Mouse (Mus musculus) bone marrow macrophage, adult 2 months (primary cell): ENCODE measurements around the gene Kalrn. TPM values are rescaled to one million over a fixed set of nuclear protein-coding genes. Genes with fewer than 3 reads are reported as not detected.
"Not testable (repeated sequence)": the region's sequence is repeated elsewhere in the genome, so short reads cannot be mapped to it uniquely, and the experiment has no call there.

Experiments
- H3K27ac ChIP-seq: 2 replicates; pipeline ENCODE4 v1.5.1; 2012; ENCODE audit warnings: low read depth, low read length; ENCODE audit not compliant: insufficient read depth
- H3K4me1 ChIP-seq: 2 replicates; pipeline ENCODE4 v1.6.1; 2012; ENCODE audit warnings: low read length; ENCODE audit not compliant: control insufficient read depth, insufficient read depth
- H3K4me3 ChIP-seq: 2 replicates; pipeline ENCODE4 v1.5.1; 2012; ENCODE audit warnings: mild to moderate bottlenecking, low read length, moderate library complexity; ENCODE audit not compliant: insufficient read depth
- CTCF ChIP-seq: IDR thresholded peaks from 2 replicates; pipeline ENCODE4 v1.5.1; 2012; ENCODE audit warnings: low read depth, mild to moderate bottlenecking, low read length, moderate library complexity
- POLR2A ChIP-seq: IDR thresholded peaks from 2 replicates; pipeline ENCODE4 v1.6.1; 2012; ENCODE audit warnings: mild to moderate bottlenecking, low read depth, low read length, borderline replicate concordance
- polyA plus RNA-seq: library from polyadenylated mRNA; stranded (reverse); fragments of >200 nt; gene quantifications from 2 replicates; pipeline ENCODE4 v1.2.4, GENCODE M21; 2012; ENCODE audit not compliant: missing spikeins, insufficient read depth, insufficient read length

Kalrn gene
- polyA plus RNA-seq, 1 experiment, result not detected

- H3K4me3 ChIP-seq, result no peak overlapping the region
- H3K27ac ChIP-seq, result no peak overlapping the region
- H3K4me1 ChIP-seq, result no peaks in the 10 kb centered on the region
- no peak for TF ChIP-seq CTCF
Measured at GRCm38 (mm10) chr16:34089022-34089421, 484.3 kb downstream of the Kalrn start.

DNA sequence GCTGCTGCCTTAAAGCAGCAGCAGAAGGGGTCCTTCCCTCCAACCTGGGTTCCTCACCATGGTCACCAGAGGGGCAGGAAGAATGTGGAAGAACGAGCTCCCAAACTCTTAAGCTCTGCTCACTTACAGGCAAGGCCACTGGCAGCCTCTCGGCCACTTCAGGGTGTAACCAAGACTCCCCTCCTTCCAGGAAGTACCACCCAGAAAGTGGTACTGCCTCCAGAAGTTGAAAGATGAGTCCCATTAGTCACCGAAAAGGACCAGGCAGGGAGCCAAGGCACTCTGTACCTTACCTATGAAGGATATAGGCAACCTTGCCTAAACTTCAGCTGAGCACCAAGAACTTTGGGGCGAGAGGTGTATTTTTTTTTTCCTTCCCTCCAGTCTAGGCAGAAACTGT, 485.0 kb downstream of the Kalrn start:
- no peak overlapping the region for H3K4me3 ChIP-seq
- H3K4me1 ChIP-seq, result no peaks in the 10 kb centered on the region
- TF ChIP-seq CTCF (no peak), POLR2A (no peak)
- no peak overlapping the region for H3K27ac ChIP-seq

GRCm38 (mm10) chr16:34084135-34084920, 489.0 kb downstream of the Kalrn start:
- Histone ChIP-seq H3K4me3 (no peak overlapping the region), H3K27ac (no peak overlapping the region), H3K4me1 (no peaks in the 10 kb centered on the region)
- TF ChIP-seq CTCF, result no peak
- TF ChIP-seq POLR2A, result no peak

DNA sequence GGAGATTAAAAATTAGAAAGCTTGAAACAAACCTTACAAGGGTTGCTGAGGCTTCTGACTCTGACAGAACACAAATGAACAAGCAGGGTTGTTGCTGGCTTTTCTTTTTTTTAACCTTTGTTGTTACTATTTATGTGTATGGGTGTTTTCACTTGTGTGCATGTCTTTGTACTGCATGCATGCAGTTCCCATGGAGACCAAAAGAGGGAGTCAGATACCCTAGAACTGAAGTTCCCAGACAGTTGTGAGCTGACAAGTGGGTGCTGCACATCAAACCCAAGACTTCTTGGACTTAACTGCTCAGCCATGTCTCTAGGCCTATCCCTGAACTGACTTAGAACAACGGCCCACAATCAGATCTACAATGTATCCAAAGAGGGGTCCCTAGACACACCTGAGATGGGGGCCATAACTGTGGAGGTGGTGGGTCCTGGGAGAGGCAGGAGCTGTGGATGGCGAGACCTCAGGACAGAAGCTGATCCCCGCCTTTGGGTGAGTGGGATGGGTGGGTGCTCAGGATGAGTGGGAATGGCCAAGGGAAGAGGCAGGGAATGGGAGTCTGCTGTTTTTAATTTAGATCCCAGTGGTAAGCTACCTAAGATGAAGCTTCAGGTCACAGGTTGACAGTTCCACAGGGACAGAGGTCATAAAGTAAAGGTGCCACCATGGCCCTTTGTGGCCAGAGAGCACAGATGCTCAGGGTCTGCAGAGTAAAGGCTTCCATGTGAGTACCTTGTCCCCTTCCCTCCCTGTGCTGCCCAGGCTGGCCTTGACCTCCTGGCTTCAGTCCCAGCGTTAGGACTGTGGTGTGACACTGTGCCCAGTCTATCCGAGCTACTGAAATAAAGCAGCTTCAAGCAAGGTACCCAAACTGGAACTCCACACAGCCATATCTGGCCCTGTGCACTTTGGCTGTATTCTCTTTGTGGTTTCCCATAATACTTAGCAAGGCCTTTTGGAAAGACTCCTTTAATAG, 490.6 kb downstream of the Kalrn start:
- Histone ChIP-seq H3K4me1 (no peaks in the 10 kb centered on the region), H3K4me3 (no peak overlapping the region), H3K27ac (no peak overlapping the region)
- TF ChIP-seq CTCF (no peak), POLR2A (no peak)

- TF ChIP-seq CTCF (no peak), POLR2A (no peak)
- Histone ChIP-seq H3K27ac (no peak overlapping the region), H3K4me1 (no peaks in the 10 kb centered on the region), H3K4me3 (no peak overlapping the region)
Measured at GRCm38 (mm10) chr16:34081683-34082438, 491.5 kb downstream of the Kalrn start.

DNA sequence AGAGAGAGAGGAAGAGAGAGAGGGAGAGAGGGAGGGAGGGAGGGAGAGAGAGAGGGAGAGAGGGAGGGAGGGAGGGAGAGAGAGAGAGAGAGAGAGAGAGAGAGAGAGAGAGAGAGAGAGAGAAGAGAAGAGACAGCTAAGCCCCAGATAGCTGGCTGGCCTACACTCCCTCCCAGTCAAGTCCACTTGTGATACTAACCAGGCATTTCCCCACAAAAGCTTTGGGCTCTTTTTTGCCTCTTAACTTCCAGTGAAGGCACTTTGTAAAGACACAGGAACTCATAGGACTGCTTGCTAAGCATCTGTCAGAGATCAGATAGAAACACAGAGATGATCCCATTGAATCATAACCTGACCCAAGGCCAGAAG, 492.0 kb downstream of the Kalrn start:
- not testable (repeated sequence) for H3K27ac ChIP-seq, H3K4me1 ChIP-seq, H3K4me3 ChIP-seq

GRCm38 (mm10) chr16:34080818-34081217, 492.5 kb downstream of the Kalrn start:
- Histone ChIP-seq H3K27ac (no peak overlapping the region), H3K4me3 (no peak overlapping the region), H3K4me1 (no peaks in the 10 kb centered on the region)
- TF ChIP-seq POLR2A (no peak), CTCF (no peak)

DNA sequence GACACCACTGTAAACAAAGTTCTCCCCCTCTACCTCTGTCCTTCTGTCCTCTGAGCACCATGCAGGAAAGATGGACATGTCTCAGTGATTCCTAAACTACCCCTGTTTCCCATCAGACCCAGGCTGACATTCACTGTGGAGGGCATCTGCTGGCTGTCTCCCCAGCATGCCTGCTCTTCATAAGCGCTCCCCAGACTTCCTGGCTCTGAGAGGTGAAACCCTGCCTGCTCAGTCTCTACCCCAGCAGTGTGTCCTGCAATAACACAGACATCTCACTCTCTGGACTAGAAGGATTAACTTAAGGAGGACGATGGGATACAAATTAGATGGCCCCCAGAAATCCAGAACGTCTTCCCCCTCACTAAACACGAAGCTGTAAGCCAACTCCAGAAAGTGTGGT, 493.8 kb downstream of the Kalrn start:
- TF ChIP-seq POLR2A, result no peak
- no peak for TF ChIP-seq CTCF
- no peaks in the 10 kb centered on the region for H3K4me1 ChIP-seq
- no peak overlapping the region for H3K27ac ChIP-seq
- H3K4me3 ChIP-seq, result no peak overlapping the region

- Histone ChIP-seq H3K4me1 (no peaks in the 10 kb centered on the region), H3K27ac (no peak overlapping the region), H3K4me3 (no peak overlapping the region)
- TF ChIP-seq CTCF (no peak), POLR2A (no peak)
Measured at GRCm38 (mm10) chr16:34078732-34079131, 494.6 kb downstream of the Kalrn start.

GRCm38 (mm10) chr16:34076101-34076500, 497.2 kb downstream of the Kalrn start:
- no peak overlapping the region for H3K4me3 ChIP-seq
- H3K27ac ChIP-seq, result no peak overlapping the region
- no peaks in the 10 kb centered on the region for H3K4me1 ChIP-seq
- TF ChIP-seq POLR2A (no peak), CTCF (no peak)
